Mouse (Mus musculus): Measurements from ENCODE around the gene Myrfl.

DNA sequence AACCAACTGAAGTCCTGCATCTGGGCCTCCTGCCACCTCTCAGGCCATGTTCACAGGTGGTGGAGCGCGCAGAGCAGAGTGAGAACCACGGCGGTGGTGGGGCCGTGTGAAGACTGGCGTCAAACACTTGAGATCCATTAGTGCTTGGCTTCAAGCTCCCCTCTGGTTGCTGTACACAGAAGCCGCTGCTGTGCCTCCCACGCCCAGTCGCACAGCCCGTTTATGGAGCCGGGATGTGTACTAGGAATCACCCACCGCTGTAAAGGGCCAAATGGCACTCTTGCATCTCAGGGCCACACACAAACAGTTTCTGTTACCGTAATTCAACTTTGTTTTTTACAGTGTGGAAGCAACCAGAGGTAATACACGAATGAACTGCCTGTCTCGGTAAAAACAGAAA lies 25.4 kb upstream of the Myrfl start:
- TF ChIP-seq CTCF (IDR thresholded peaks at IDR 0.05; ENCODE audit: extremely low read depth, insufficient read depth, insufficient read length, insufficient replicate concordance) (no peak), POLR2A (IDR thresholded peaks at IDR 0.05; ENCODE audit: low read depth, low read length) (no peak)
